Mouse (Mus musculus) MEL (cell line): ENCODE measurements at regions not wholly inside any gene's neighbourhood (a gene's known extent, or its start where the extent isn't known, plus 50 kb on each side); places are given as distances from the start of the nearest gene placed in this dataset.
A peak's percentile ranks its signal among the peaks of the same experiment; 100 is the strongest.

Experiments
- DNase-seq: peaks from one replicate; pipeline ENCODE4 v3.0.0; 2011; ENCODE audit warnings: low read depth, low spot score
- H3K27ac ChIP-seq: 2 replicates; pipeline ENCODE4 v1.5.1; 2012; ENCODE audit warnings: low read depth, mild to moderate bottlenecking, control low read depth, low read length, moderate library complexity; ENCODE audit not compliant: control insufficient read depth
- H3K27me3 ChIP-seq, 2 experiments: fragments of 150-350 bp in 1 of 2; sonication (generic) in 1 of 2; 2 replicates each; pipeline ENCODE4 v1.6.1; 2012; ENCODE audit warnings: low read length in 2 of 2, mild to moderate bottlenecking in 2 of 2, improper control_type of control experiment in 1 of 2, moderate library complexity in 1 of 2; ENCODE audit not compliant: insufficient read depth in 2 of 2, control insufficient read depth in 1 of 2
- H3K36me3 ChIP-seq, 2 experiments: 2 replicates each; pipeline ENCODE4 v1.6.1; 2012 to 2014; ENCODE audit warnings: low read length in 2 of 2, improper control_type of control experiment in 1 of 2, inconsistent platforms in 1 of 2, mild to moderate bottlenecking in 1 of 2; ENCODE audit not compliant: insufficient read depth in 2 of 2, control insufficient read depth in 1 of 2
- H3K4me1 ChIP-seq, 2 experiments: fragments of 150-350 bp in 1 of 2; sonication (generic) in 1 of 2; 2 replicates each; pipeline ENCODE4 v1.6.1; 2012; ENCODE audit warnings: low read length in 2 of 2, improper control_type of control experiment in 1 of 2, mild to moderate bottlenecking in 1 of 2; ENCODE audit not compliant: insufficient read depth in 2 of 2, control insufficient read depth in 1 of 2
- H3K4me3 ChIP-seq, 2 experiments: fragments of 150-350 bp in 1 of 2; sonication (generic) in 1 of 2; 2 replicates each; pipeline ENCODE4 v1.5.1; 2012; ENCODE audit warnings: low read depth in 2 of 2, low read length in 2 of 2, mild to moderate bottlenecking in 2 of 2, moderate library complexity in 2 of 2, control low read depth in 1 of 2, improper control_type of control experiment in 1 of 2; ENCODE audit not compliant: control insufficient read depth in 1 of 2, insufficient read depth in 1 of 2
- H3K79me2 ChIP-seq: 2 replicates; pipeline ENCODE4 v1.6.1; 2012; ENCODE audit warnings: mild to moderate bottlenecking, low read length, moderate library complexity; ENCODE audit not compliant: control insufficient read depth, poor library complexity, insufficient read depth
- H3K9ac ChIP-seq: 2 replicates; pipeline ENCODE4 v1.6.1; 2012; ENCODE audit warnings: low read depth, mild to moderate bottlenecking, control low read depth, low read length, moderate library complexity; ENCODE audit not compliant: control insufficient read depth, poor library complexity, severe bottlenecking
- H3K9me3 ChIP-seq: fragments of 150-350 bp; sonication (generic); replicated peaks from 2 replicates; pipeline ENCODE4 v1.6.1; 2012; ENCODE audit warnings: mild to moderate bottlenecking, low read length, improper control_type of control experiment, moderate library complexity; ENCODE audit not compliant: insufficient read depth
- E2F4 ChIP-seq: IDR thresholded peaks from 2 replicates; pipeline ENCODE4 v1.6.1; 2011; ENCODE audit warnings: low read depth, low read length, improper control_type of control experiment, borderline replicate concordance
- ELF1 ChIP-seq: IDR thresholded peaks from 2 replicates; pipeline ENCODE4 v1.6.1; 2014; ENCODE audit warnings: low read depth, mild to moderate bottlenecking, inconsistent platforms, low read length, improper control_type of control experiment, moderate library complexity
- EP300 ChIP-seq, 2 experiments: IDR thresholded peaks; 2 replicates each; pipeline ENCODE4 v1.6.1; 2011; ENCODE audit warnings: improper control_type of control experiment in 2 of 2, low read length in 2 of 2, low read depth in 1 of 2, mild to moderate bottlenecking in 1 of 2
- ETS1 ChIP-seq: IDR thresholded peaks from 2 replicates; pipeline ENCODE4 v1.6.1; 2012; ENCODE audit warnings: low read depth, mild to moderate bottlenecking, inconsistent platforms, low read length, improper control_type of control experiment, moderate library complexity
- GATA1 ChIP-seq: IDR thresholded peaks from 2 replicates; pipeline ENCODE4 v1.6.1; 2011; ENCODE audit warnings: low read depth, low read length, improper control_type of control experiment
- JUND ChIP-seq: IDR thresholded peaks from 2 replicates; pipeline ENCODE4 v1.6.1; 2011; ENCODE audit warnings: low read depth, mild to moderate bottlenecking, improper control_type of control experiment, low read length
- MAFK ChIP-seq: IDR thresholded peaks from 2 replicates; pipeline ENCODE4 v1.6.1; 2011; ENCODE audit warnings: low read depth, mild to moderate bottlenecking, low read length, improper control_type of control experiment, borderline replicate concordance
- MAZ ChIP-seq: IDR thresholded peaks from 2 replicates; pipeline ENCODE4 v1.6.1; 2012; ENCODE audit warnings: low read depth, mild to moderate bottlenecking, inconsistent platforms, low read length, improper control_type of control experiment
- MXI1 ChIP-seq: IDR thresholded peaks from 2 replicates; pipeline ENCODE4 v1.6.1; 2011; ENCODE audit warnings: mild to moderate bottlenecking, low read depth, low read length, improper control_type of control experiment
- MYB ChIP-seq: IDR thresholded peaks from 2 replicates; pipeline ENCODE4 v1.6.1; 2011; ENCODE audit warnings: mild to moderate bottlenecking, low read depth, low read length, improper control_type of control experiment
- MYC ChIP-seq: IDR thresholded peaks from 2 replicates; pipeline ENCODE4 v1.6.1; 2011; ENCODE audit warnings: low read depth, mild to moderate bottlenecking, low read length, improper control_type of control experiment, moderate library complexity
- NELFE ChIP-seq: IDR thresholded peaks from 2 replicates; pipeline ENCODE4 v1.6.1; 2011; ENCODE audit warnings: low read depth, low read length, improper control_type of control experiment
- NRF1 ChIP-seq: IDR thresholded peaks from 2 replicates; pipeline ENCODE4 v1.6.1; 2014; ENCODE audit warnings: low read depth, mild to moderate bottlenecking, inconsistent platforms, low read length, improper control_type of control experiment, moderate library complexity; ENCODE audit not compliant: poor library complexity, insufficient read depth, severe bottlenecking
- POLR2A ChIP-seq, 2 experiments: IDR thresholded peaks; 2 replicates each; pipeline ENCODE4 v1.6.1; 2011 to 2012; ENCODE audit warnings: low read length in 2 of 2, mild to moderate bottlenecking in 2 of 2, control low read depth in 1 of 2, improper control_type of control experiment in 1 of 2, low read depth in 1 of 2, moderate library complexity in 1 of 2; ENCODE audit not compliant: control insufficient read depth in 1 of 2, insufficient read depth in 1 of 2, poor library complexity in 1 of 2
- POLR2AphosphoS5 ChIP-seq: IDR thresholded peaks from 2 replicates; pipeline ENCODE4 v1.6.1; 2012; ENCODE audit warnings: low read depth, borderline replicate concordance, mild to moderate bottlenecking, inconsistent platforms, low read length, moderate library complexity, mixed read lengths
- RAD21 ChIP-seq: IDR thresholded peaks from 2 replicates; pipeline ENCODE4 v1.6.1; 2011; ENCODE audit warnings: mild to moderate bottlenecking, low read depth, low read length, improper control_type of control experiment
- RCOR1 ChIP-seq: IDR thresholded peaks from 2 replicates; pipeline ENCODE4 v1.6.1; 2012; ENCODE audit warnings: low read depth, mild to moderate bottlenecking, inconsistent platforms, low read length, improper control_type of control experiment
- SIN3A ChIP-seq: IDR thresholded peaks from 2 replicates; pipeline ENCODE4 v1.6.1; 2012; ENCODE audit warnings: low read length, improper control_type of control experiment, inconsistent platforms
- TBP ChIP-seq: IDR thresholded peaks from 2 replicates; pipeline ENCODE4 v1.8.0; 2011; ENCODE audit warnings: low read depth, low read length, improper control_type of control experiment
- TCF12 ChIP-seq: IDR thresholded peaks from 2 replicates; pipeline ENCODE4 v1.6.1; 2014; ENCODE audit warnings: low read depth, mild to moderate bottlenecking, inconsistent platforms, low read length, improper control_type of control experiment, moderate library complexity
- USF2 ChIP-seq, 2 experiments: IDR thresholded peaks; 2 replicates each; pipeline ENCODE4 v1.6.1; 2011 to 2012; ENCODE audit warnings: improper control_type of control experiment in 2 of 2, low read length in 2 of 2, borderline replicate concordance in 1 of 2, inconsistent platforms in 1 of 2, low read depth in 1 of 2, mild to moderate bottlenecking in 1 of 2; ENCODE audit not compliant: insufficient read depth in 1 of 2
- ZC3H11A ChIP-seq: IDR thresholded peaks from 2 replicates; pipeline ENCODE4 v1.6.1; 2012; ENCODE audit warnings: low read depth, mild to moderate bottlenecking, inconsistent platforms, low read length, improper control_type of control experiment
- ZMIZ1 ChIP-seq: IDR thresholded peaks from 2 replicates; pipeline ENCODE4 v1.6.1; 2012; ENCODE audit warnings: low read depth, mild to moderate bottlenecking, inconsistent platforms, low read length, improper control_type of control experiment, moderate library complexity
- ZNF384 ChIP-seq: IDR thresholded peaks from 2 replicates; pipeline ENCODE4 v1.6.1; 2012; ENCODE audit warnings: low read depth, mild to moderate bottlenecking, inconsistent platforms, low read length, improper control_type of control experiment

- TF ChIP-seq ETS1 (no peak), MAFK (no peak), NRF1 (no peak), ZC3H11A (no peak), MYB (no peak), E2F4 (no peak), POLR2AphosphoS5 (no peak), TCF12 (no peak), SIN3A (no peak), NELFE (no peak)
- no peak overlapping the region for H3K27ac ChIP-seq
- no peaks in the 10 kb centered on the region; a peak in 1 of 4 replicates for H3K4me1 ChIP-seq
- H3K27me3 ChIP-seq, result no peaks in the 10 kb centered on the region
- H3K79me2 ChIP-seq, result no peaks in the 10 kb centered on the region
- no peak for DNase-seq
- no peaks in the 10 kb centered on the region for H3K9me3 ChIP-seq
- no peak overlapping the region for H3K9ac ChIP-seq
- H3K4me3 ChIP-seq, result no peak overlapping the region
- H3K36me3 ChIP-seq, result no peaks in the 10 kb centered on the region
These were observed 1682.9 kb downstream of the Cdh8 start for GRCm38 (mm10) chr8:97733338-97733737.

- peaks cover 0 to 10% of the 10 kb centered on the region in 2 experiments; a peak in 2 of 4 replicates for H3K36me3 ChIP-seq
- no peaks in the 10 kb centered on the region for H3K27me3 ChIP-seq
- H3K27ac ChIP-seq, result peak overlapping the region; percentile 37
- H3K9me3 ChIP-seq, result no peaks in the 10 kb centered on the region
- no peaks in the 10 kb centered on the region for H3K79me2 ChIP-seq
- peaks cover 7% of the 10 kb centered on the region in 2 experiments for H3K4me1 ChIP-seq
- H3K9ac ChIP-seq, result no peak overlapping the region
- peak; percentile 64 for DNase-seq
- TF ChIP-seq RAD21 (no peak), POLR2A (IDR thresholded peaks at IDR 0.05; ENCODE audit: control insufficient read depth in 1 of 2, insufficient read depth in 1 of 2, low read depth in 1 of 2, low read length in 2 of 2, poor library complexity in 1 of 2) (no peak), ZC3H11A (peak; percentile 12; the same call in 1 of the 2 replicates), TBP (no peak), MXI1 (peak; percentile 55; the same call in 1 of the 2 replicates), USF2 (IDR thresholded peaks at IDR 0.05; ENCODE audit: borderline replicate concordance in 1 of 2, insufficient read depth in 1 of 2, low read depth in 1 of 2, low read length in 2 of 2) (no peak), MYC (peak; percentile 69; the same call in 1 of the 2 replicates), ZMIZ1 (no peak), TCF12 (peak; percentile 85), ELF1 (peak; percentile 30; the same call in 1 of the 2 replicates), EP300 (IDR thresholded peaks at IDR 0.05; ENCODE audit: low read depth in 1 of 2, low read length in 2 of 2) (peak; percentile 87 to 89), ETS1 (peak; percentile 83), GATA1 (peak; percentile 68), MAFK (peak; percentile 20; the same call in 1 of the 2 replicates), RCOR1 (peak; percentile 81), ZNF384 (peak; percentile 72), MAZ (no peak), JUND (no peak)
- H3K4me3 ChIP-seq, result no peak overlapping the region
These were observed 1693.6 kb downstream of the Cdh8 start for GRCm38 (mm10) chr8:97722627-97723026.
